Mouse (Mus musculus) G1E (cell line): ENCODE measurements around the gene Slc4a3. TPM values are rescaled to one million over a fixed set of nuclear protein-coding genes. Genes with fewer than 3 reads are reported as not detected.
A peak's percentile ranks its signal among the peaks of the same experiment; 100 is the strongest.

Experiments
- ATAC-seq: 2 replicates; pipeline ENCODE4 v1.8.0; 2016; ENCODE audit warnings: mild to moderate bottlenecking; ENCODE audit not compliant: insufficient number of reproducible peaks, poor library complexity, low FRiP score, severe bottlenecking; ENCODE audit errors: extremely low read depth
- DNase-seq: peaks from one replicate; pipeline ENCODE4 v3.0.0; 2012; ENCODE audit warnings: low spot score
- H3K27me3 ChIP-seq: 2 replicates; pipeline ENCODE4 v1.6.1; 2012; ENCODE audit warnings: mild to moderate bottlenecking, low read length, inconsistent platforms; ENCODE audit not compliant: insufficient read depth
- H3K36me3 ChIP-seq: replicated peaks from 2 replicates; pipeline ENCODE3; 2012; ENCODE audit warnings: mild to moderate bottlenecking, inconsistent platforms
- H3K4me1 ChIP-seq: 2 replicates; pipeline ENCODE4 v1.6.1; 2012; ENCODE audit warnings: low read depth, low read length, inconsistent platforms, mixed read lengths; ENCODE audit not compliant: insufficient read depth
- H3K4me3 ChIP-seq: 2 replicates; pipeline ENCODE4 v1.5.1; 2012; ENCODE audit warnings: low read depth, mild to moderate bottlenecking, inconsistent platforms, low read length, moderate library complexity, mixed read lengths
- H3K9me3 ChIP-seq: replicated peaks from 2 replicates; pipeline ENCODE4 v1.6.1; 2012; ENCODE audit warnings: inconsistent platforms
- CTCF ChIP-seq: IDR thresholded peaks from 2 replicates; pipeline ENCODE4 v1.5.1; 2012; ENCODE audit warnings: low read depth, low read length, inconsistent platforms, mixed read lengths
- GATA1 ChIP-seq: IDR thresholded peaks from 2 replicates; pipeline ENCODE4 v1.6.1; 2012; ENCODE audit warnings: borderline replicate concordance, low read length, inconsistent platforms, mixed read lengths
- GATA2 ChIP-seq: IDR thresholded peaks from 2 replicates; pipeline ENCODE4 v1.6.1; 2012; ENCODE audit warnings: low read depth, low read length, inconsistent platforms, borderline replicate concordance
- POLR2AphosphoS5 ChIP-seq: IDR thresholded peaks from 2 replicates; pipeline ENCODE4 v1.6.1; 2012; ENCODE audit warnings: low read depth, low read length, inconsistent platforms; ENCODE audit not compliant: insufficient replicate concordance
- TAL1 ChIP-seq: conservative IDR thresholded peaks from 2 replicates; pipeline ENCODE4 v1.6.1; 2012; ENCODE audit warnings: low read depth, low read length, inconsistent platforms, mixed read lengths
- polyA plus RNA-seq: library from polyadenylated mRNA; stranded (reverse); fragments of >175 nt; gene quantifications from 2 replicates; pipeline ENCODE4 v1.2.3, GENCODE M21; 2012
- total RNA-seq, 2 experiments: library from RNA; stranded (forward) in 1 of 2; stranded (reverse) in 1 of 2; fragments of 200-1000 nt in 1 of 2; fragments of >200 nt in 1 of 2; fragmentation: Nextera tagmentation in 1 of 2; gene quantifications; 2 replicates each; pipeline ENCODE4 v1.2.3; 2014 to 2017

The Slc4a3 gene
- total RNA-seq (2014; fragmentation: Nextera tagmentation) (not detected in 2 replicates), total RNA-seq (2017) (0.05 and 0.23 TPM in 2 replicates), polyA plus RNA-seq (not detected in 2 replicates)

DNA sequence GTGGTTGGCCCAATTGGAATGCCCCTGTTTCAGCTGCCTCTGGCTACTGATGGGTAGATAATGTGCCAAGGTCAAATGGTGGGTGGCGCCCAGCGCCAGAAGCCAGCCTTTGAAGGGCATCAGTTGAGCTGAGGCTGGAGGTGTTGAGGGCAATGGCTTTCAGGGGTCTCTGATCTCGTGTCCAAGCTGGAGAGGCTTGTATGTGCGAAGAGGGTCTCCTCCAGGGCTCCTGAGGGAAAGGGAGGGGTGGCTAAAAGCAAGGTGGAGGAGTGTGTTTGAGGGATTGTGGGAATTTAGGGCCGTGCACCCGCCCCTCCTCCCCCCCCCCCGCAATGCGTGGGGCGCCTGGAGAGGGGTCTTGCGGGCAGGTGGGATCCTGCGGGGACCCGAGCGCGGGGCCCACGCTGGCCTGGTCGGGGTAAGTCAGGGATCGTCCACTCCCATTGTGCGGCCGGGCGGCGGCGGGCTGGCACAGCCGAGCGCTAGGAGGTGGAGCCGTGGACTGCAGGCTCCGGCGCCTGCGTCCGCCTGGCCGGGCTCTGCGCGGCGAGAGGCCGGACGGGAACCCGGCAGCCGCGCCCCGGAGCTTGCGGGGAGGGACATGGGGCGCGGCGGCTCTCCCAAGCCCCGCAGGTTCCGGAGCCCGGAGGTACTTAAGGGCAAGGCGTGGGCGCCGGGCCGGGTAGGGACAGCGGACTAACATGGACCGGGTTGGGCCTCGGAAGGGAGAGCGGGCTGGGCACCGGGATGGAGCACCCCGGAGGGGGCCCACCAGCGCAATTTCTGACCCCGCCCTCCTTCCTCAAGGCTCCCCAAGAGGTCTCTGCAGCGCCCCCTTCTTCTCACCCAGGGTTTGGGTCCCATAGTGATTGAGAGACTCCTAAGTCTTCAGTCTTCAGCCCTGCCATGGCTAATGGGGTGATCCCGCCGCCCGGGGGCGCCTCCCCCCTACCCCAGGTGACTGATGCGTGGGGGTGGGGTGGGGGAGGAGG lies at the start of gene Slc4a3:
TSS of gene Slc4a3 (plus strand) at position 302 of the 992 bp plus-strand sequence.
- H3K4me1 ChIP-seq = no peaks in the 10 kb centered on the region; the same call in 1 of the 2 replicates
- TF ChIP-seq POLR2AphosphoS5 = no peak
- TF ChIP-seq TAL1 = no peak
- no peak for TF ChIP-seq CTCF
- TF ChIP-seq GATA2 = no peak
- TF ChIP-seq GATA1 = no peak
- H3K36me3 ChIP-seq = no peaks in the 10 kb centered on the region
- no peak within 1 kb of the TSS for H3K4me3 ChIP-seq
- H3K27me3 ChIP-seq = peaks cover 10% of the 10 kb centered on the region; the same call in 1 of the 2 replicates
- no peak for ATAC-seq
- no peaks in the 10 kb centered on the region for H3K9me3 ChIP-seq
- DNase-seq = no peak

DNA sequence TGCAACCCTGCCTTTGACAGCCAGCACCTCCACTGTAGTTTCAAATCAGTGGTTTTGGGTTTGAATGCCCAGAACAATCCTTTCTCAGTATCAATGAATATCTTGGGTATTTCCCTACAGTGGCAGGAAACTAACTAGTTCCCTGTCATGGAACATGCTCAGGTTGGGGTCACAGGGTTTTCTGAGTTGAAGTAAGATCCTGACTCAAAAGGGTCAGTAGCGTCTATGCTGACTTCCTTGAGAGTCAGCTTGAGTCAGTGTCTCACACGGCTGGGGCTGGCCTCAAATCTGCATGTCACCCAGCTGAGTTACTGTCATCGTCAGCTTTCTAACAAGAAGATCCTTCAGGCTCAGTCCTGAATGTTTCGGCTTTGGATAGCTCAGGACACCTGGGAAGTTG lies 47.2 kb upstream of the Slc4a3 start:
- TF ChIP-seq GATA2 (no peak), CTCF (no peak)
- Histone ChIP-seq H3K4me3 (no peak overlapping the region), H3K4me1 (no peaks in the 10 kb centered on the region; the same call in 1 of the 2 replicates), H3K9me3 (no peaks in the 10 kb centered on the region), H3K27me3 (peaks cover 19% of the 10 kb centered on the region; the same call in 1 of the 2 replicates), H3K36me3 (no peaks in the 10 kb centered on the region)
- no peak for ATAC-seq
- no peak for DNase-seq

DNA sequence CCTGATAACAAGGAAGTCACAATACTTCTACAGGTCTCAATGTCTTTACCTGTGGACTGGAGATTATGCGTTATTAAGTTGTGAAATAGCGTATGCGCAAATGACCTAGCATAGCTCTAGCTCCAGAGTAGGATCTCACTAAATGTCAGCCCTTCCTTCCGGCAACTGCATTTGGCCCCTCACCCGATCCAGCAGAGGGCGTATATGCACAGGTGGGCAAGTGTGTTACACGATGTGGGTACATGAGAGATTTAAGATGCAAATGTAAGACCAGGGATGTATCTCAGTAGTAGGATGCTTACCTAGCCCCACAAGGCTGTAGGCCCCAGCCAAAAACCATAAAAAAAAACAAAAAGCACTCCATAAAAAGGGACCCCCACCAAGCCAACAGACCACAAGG lies 46.6 kb upstream of the Slc4a3 start:
- DNase-seq = no peak

GRCm38 (mm10) chr1:75501905-75502304 lies 44.2 kb upstream of the Slc4a3 start:
- H3K36me3 ChIP-seq = no peaks in the 10 kb centered on the region
- ATAC-seq (no peak), DNase-seq (no peak)
- H3K27me3 ChIP-seq = peaks cover 31% of the 10 kb centered on the region; the same call in 1 of the 2 replicates
- no peak for TF ChIP-seq TAL1
- no peak for TF ChIP-seq CTCF
- no peak for TF ChIP-seq POLR2AphosphoS5
- no peak for TF ChIP-seq GATA1
- TF ChIP-seq GATA2 = no peak
- H3K9me3 ChIP-seq = peaks cover 10% of the 10 kb centered on the region
- H3K4me1 ChIP-seq = no peaks in the 10 kb centered on the region
- no peak overlapping the region for H3K4me3 ChIP-seq

More for the DNA sequence above, 46.6 kb upstream of the Slc4a3 start:
- Histone ChIP-seq H3K4me1 (no peaks in the 10 kb centered on the region; the same call in 1 of the 2 replicates), H3K9me3 (no peaks in the 10 kb centered on the region), H3K4me3 (no peak overlapping the region), H3K36me3 (no peaks in the 10 kb centered on the region), H3K27me3 (peaks cover 18% of the 10 kb centered on the region; the same call in 1 of the 2 replicates)
- no peak for ATAC-seq
- TF ChIP-seq CTCF (0 out of 2 replicates have a peak, but pooled peaks have one; percentile 5), GATA2 (no peak)

DNA sequence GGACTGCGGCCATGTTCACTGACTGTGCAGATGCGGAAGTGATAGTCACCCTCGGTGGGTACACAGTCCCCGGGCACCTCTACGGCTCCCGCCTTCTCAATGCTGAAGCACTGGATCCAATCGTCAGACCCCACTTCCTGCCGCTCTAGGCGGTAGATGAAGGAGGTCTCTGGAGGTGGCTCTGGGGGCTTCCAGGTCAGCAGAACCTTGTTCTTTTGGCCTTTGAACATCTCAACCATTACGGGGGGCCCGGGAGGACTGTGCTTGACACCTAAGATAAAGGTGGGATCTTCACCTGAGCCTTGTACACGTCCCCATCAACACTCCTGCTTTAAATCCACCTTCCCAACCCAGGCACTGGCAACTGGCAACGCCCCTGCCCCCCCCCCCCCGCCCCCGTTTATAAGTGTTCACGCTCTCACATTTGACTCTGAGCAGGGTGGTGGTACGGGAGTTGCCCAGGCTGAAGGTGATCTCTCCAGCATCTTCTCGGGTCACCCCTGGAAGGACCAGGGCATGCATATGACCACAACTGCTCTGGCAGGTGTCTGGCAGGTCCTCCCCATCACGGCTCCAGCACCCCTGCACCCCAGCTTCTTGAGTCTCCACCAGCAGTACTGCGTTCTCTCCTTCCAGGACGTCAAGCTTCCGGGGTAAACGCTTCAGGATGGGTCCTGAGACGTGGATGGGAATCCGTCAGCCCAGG lies 43.0 kb upstream of the Slc4a3 start:
- DNase-seq = no peak
- TF ChIP-seq POLR2AphosphoS5 = no peak
- no peak for TF ChIP-seq GATA1
- no peak for TF ChIP-seq GATA2
- TF ChIP-seq TAL1 = no peak
- TF ChIP-seq CTCF = no peak
- Histone ChIP-seq H3K27me3 (peaks cover 31% of the 10 kb centered on the region; the same call in 1 of the 2 replicates), H3K9me3 (peaks cover 10% of the 10 kb centered on the region), H3K4me3 (no peak overlapping the region), H3K36me3 (no peaks in the 10 kb centered on the region), H3K4me1 (no peaks in the 10 kb centered on the region)
- no peak for ATAC-seq

- no peak for ATAC-seq
- Histone ChIP-seq H3K9me3 (peaks cover 10% of the 10 kb centered on the region), H3K27me3 (peaks cover 31% of the 10 kb centered on the region; the same call in 1 of the 2 replicates)
Observed at GRCm38 (mm10) chr1:75503651-75503980, 42.5 kb upstream of the Slc4a3 start.

More at GRCm38 (mm10) chr1:75503651-75503980, 42.5 kb upstream of the Slc4a3 start:
- DNase-seq = no peak
- Histone ChIP-seq H3K4me1 (no peaks in the 10 kb centered on the region), H3K36me3 (no peaks in the 10 kb centered on the region), H3K4me3 (no peak overlapping the region)
- TF ChIP-seq GATA2 = no peak
- TF ChIP-seq TAL1 = no peak
- TF ChIP-seq POLR2AphosphoS5 = no peak
- TF ChIP-seq GATA1 = no peak
- TF ChIP-seq CTCF = no peak
